Mouse (Mus musculus) heart, embryonic 16.5 days (tissue): ENCODE results near the gene Clec2l. TPM values are rescaled to one million over a fixed set of nuclear protein-coding genes. Genes with fewer than 3 reads are reported as not detected.
A peak's percentile ranks its signal among the peaks of the same experiment; 100 is the strongest.

Source experiments
- ATAC-seq: fragments of 200-750 bp; cut with Nextera tagmentation; replicated peaks from 2 replicates; pipeline ENCODE4 v1.8.0; 2017; ENCODE audit warnings: moderate number of reproducible peaks; ENCODE audit not compliant: insufficient read depth, low FRiP score; ENCODE audit errors: extremely low read depth
- H3K27ac ChIP-seq: fragments of 300-500 bp; sonication (generic); 2 replicates; pipeline ENCODE4 v1.5.1; 2014; ENCODE audit warnings: mild to moderate bottlenecking, low read length, control low read depth, moderate library complexity
- H3K27me3 ChIP-seq: fragments of 300-500 bp; sonication (generic); 2 replicates; pipeline ENCODE4 v1.6.1; 2014; ENCODE audit warnings: low read length, mixed read lengths; ENCODE audit not compliant: control insufficient read depth, insufficient read depth
- H3K36me3 ChIP-seq: fragments of 300-500 bp; sonication (generic); 2 replicates; pipeline ENCODE4 v1.6.1; 2014; ENCODE audit not compliant: control insufficient read depth, insufficient read depth
- H3K4me1 ChIP-seq: fragments of 300-500 bp; sonication (generic); 2 replicates; pipeline ENCODE4 v1.6.1; 2014; ENCODE audit warnings: low read length, mixed read lengths; ENCODE audit not compliant: control insufficient read depth, insufficient read depth
- H3K4me2 ChIP-seq: fragments of 300-500 bp; sonication (generic); 2 replicates; pipeline ENCODE4 v1.6.1; 2014; ENCODE audit warnings: low read depth, mild to moderate bottlenecking, control low read depth, low read length
- H3K4me3 ChIP-seq: fragments of 300-500 bp; sonication (generic); 2 replicates; pipeline ENCODE4 v1.5.1; 2014; ENCODE audit warnings: mild to moderate bottlenecking, control low read depth, low read length
- H3K9ac ChIP-seq: fragments of 300-500 bp; sonication (generic); 2 replicates; pipeline ENCODE4 v1.6.1; 2014; ENCODE audit warnings: low read length, control low read depth
- H3K9me3 ChIP-seq: fragments of 300-500 bp; sonication (generic); replicated peaks from 2 replicates; pipeline ENCODE4 v1.6.1; 2016; ENCODE audit warnings: low read length; ENCODE audit not compliant: control insufficient read depth
- WGBS: fragments of 180-500 bp; shearing (Covaris S2); extraction: QIAGEN DNeasy Blood & Tissue Kit; methylation state at CpG from one replicate; pipeline ENCODE4 v1.1.7; 2014; 5-methylcytosine and 5-hydroxymethylcytosine counted together
- polyA plus RNA-seq: library from polyadenylated mRNA; unstranded; fragments of >200 nt; fragmentation: Nextera tagmentation; extraction: Ambion mirVana; gene quantifications from 2 replicates; pipeline ENCODE4 v1.2.1, GENCODE M21; 2015

Gene Clec2l
- polyA plus RNA-seq, 1 experiment from 2014 or later: 0.87 TPM

- no peak overlapping the region for H3K27ac ChIP-seq
- H3K4me3 ChIP-seq: no peak overlapping the region
- H3K9me3 ChIP-seq: no peaks in the 10 kb centered on the region
- no peak overlapping the region for H3K9ac ChIP-seq
- peaks cover 17% of the 10 kb centered on the region for H3K36me3 ChIP-seq
- WGBS: 91% methylated on average over 18 of the region's 18 CpGs
- no peak for ATAC-seq
- H3K27me3 ChIP-seq: no peaks in the 10 kb centered on the region
- H3K4me1 ChIP-seq: peaks cover 10% of the 10 kb centered on the region
- H3K4me2 ChIP-seq: no peak overlapping the region
Measured at GRCm38 (mm10) chr6:38698233-38698889, 35.5 kb downstream of the Clec2l start.

- Histone ChIP-seq H3K4me1 (peaks cover 26% of the 10 kb centered on the region), H3K9ac (no peak overlapping the region), H3K9me3 (no peaks in the 10 kb centered on the region), H3K4me3 (no peak overlapping the region), H3K4me2 (no peak overlapping the region), H3K36me3 (peaks cover 17% of the 10 kb centered on the region), H3K27ac (no peak overlapping the region), H3K27me3 (no peaks in the 10 kb centered on the region)
- WGBS: 49% methylated on average over 2 of the region's 2 CpGs
- no peak for ATAC-seq
Measured at GRCm38 (mm10) chr6:38701421-38701820, 38.6 kb downstream of the Clec2l start.

GRCm38 (mm10) chr6:38702810-38703399 is 40.0 kb downstream of the Clec2l start:
- H3K36me3 ChIP-seq: peaks cover 14% of the 10 kb centered on the region
- H3K4me1 ChIP-seq: peaks cover 26% of the 10 kb centered on the region
- ATAC-seq: no peak
- no peaks in the 10 kb centered on the region for H3K27me3 ChIP-seq
- no peak overlapping the region for H3K4me3 ChIP-seq
- no peak overlapping the region for H3K9ac ChIP-seq
- H3K27ac ChIP-seq: peak overlapping the region; percentile 89
- H3K9me3 ChIP-seq: no peaks in the 10 kb centered on the region
- no peak overlapping the region for H3K4me2 ChIP-seq
- WGBS: 14% methylated on average over 6 of the region's 6 CpGs

- H3K4me2 ChIP-seq: no peak overlapping the region
- H3K36me3 ChIP-seq: peaks cover 9% of the 10 kb centered on the region; the same call in 1 of the 2 replicates
- no peak overlapping the region for H3K4me3 ChIP-seq
- WGBS: 60% methylated on average over 6 of the region's 6 CpGs
- H3K9me3 ChIP-seq: no peaks in the 10 kb centered on the region
- ATAC-seq: no peak
- no peak overlapping the region; the same call in 1 of the 2 replicates for H3K9ac ChIP-seq
- peak overlapping the region; percentile 89 for H3K27ac ChIP-seq
- no peaks in the 10 kb centered on the region for H3K27me3 ChIP-seq
- H3K4me1 ChIP-seq: peaks cover 26% of the 10 kb centered on the region
Measured at GRCm38 (mm10) chr6:38703526-38703925, 40.7 kb downstream of the Clec2l start.

- 43% methylated on average over 7 of the region's 7 CpGs for WGBS
- peak; percentile 80 for ATAC-seq
- Histone ChIP-seq H3K9me3 (no peaks in the 10 kb centered on the region), H3K27me3 (no peaks in the 10 kb centered on the region), H3K4me2 (peak overlapping the region; percentile 9; the same call in 1 of the 2 replicates), H3K4me1 (peaks cover 26% of the 10 kb centered on the region), H3K36me3 (peaks cover 3% of the 10 kb centered on the region; the same call in 1 of the 2 replicates), H3K4me3 (no peak overlapping the region), H3K9ac (peak overlapping the region; percentile 26; the same call in 1 of the 2 replicates), H3K27ac (peak overlapping the region; percentile 89)
Measured at GRCm38 (mm10) chr6:38704264-38704984, 41.6 kb downstream of the Clec2l start.

- peaks cover 17% of the 10 kb centered on the region for H3K36me3 ChIP-seq
- H3K27ac ChIP-seq: no peak overlapping the region
Measured at GRCm38 (mm10) chr6:38710449-38710848, 47.6 kb downstream of the Clec2l start.

GRCm38 (mm10) chr6:38713957-38714898 is 51.4 kb downstream of the Clec2l start:
- Histone ChIP-seq H3K4me3 (no peak overlapping the region), H3K4me1 (peaks cover 12% of the 10 kb centered on the region), H3K9ac (no peak overlapping the region), H3K36me3 (peaks cover 43% of the 10 kb centered on the region), H3K4me2 (no peak overlapping the region), H3K27me3 (no peaks in the 10 kb centered on the region), H3K9me3 (no peaks in the 10 kb centered on the region), H3K27ac (no peak overlapping the region)
- no peak; the same call in 1 of the 2 replicates for ATAC-seq
- 52% methylated on average over 19 of the region's 19 CpGs for WGBS

More at GRCm38 (mm10) chr6:38710449-38710848, 47.6 kb downstream of the Clec2l start:
- no peaks in the 10 kb centered on the region for H3K9me3 ChIP-seq
- H3K4me2 ChIP-seq: no peak overlapping the region
- ATAC-seq: no peak
- WGBS: 97% methylated on average over 3 of the region's 3 CpGs
- no peak overlapping the region for H3K9ac ChIP-seq
- no peak overlapping the region for H3K4me3 ChIP-seq
- peaks cover 12% of the 10 kb centered on the region for H3K4me1 ChIP-seq
- no peaks in the 10 kb centered on the region for H3K27me3 ChIP-seq

GRCm38 (mm10) chr6:38715881-38716280 is 53.0 kb downstream of the Clec2l start:
- 85% methylated on average over 16 of the region's 16 CpGs for WGBS
- Histone ChIP-seq H3K9ac (no peak overlapping the region), H3K4me2 (no peak overlapping the region), H3K27me3 (no peaks in the 10 kb centered on the region), H3K4me1 (peaks cover 12% of the 10 kb centered on the region), H3K36me3 (peaks cover 51% of the 10 kb centered on the region), H3K4me3 (no peak overlapping the region), H3K9me3 (no peaks in the 10 kb centered on the region), H3K27ac (no peak overlapping the region)
- ATAC-seq: no peak
